Mouse (Mus musculus) ovary, postnatal 14 days (tissue): ENCODE measurements around the gene Actg1.

ENCODE experiments used
- DNase-seq: peaks from one replicate; pipeline ENCODE4 v3.0.0; 2022; ENCODE audit warnings: low spot score

Actg1 gene

DNA sequence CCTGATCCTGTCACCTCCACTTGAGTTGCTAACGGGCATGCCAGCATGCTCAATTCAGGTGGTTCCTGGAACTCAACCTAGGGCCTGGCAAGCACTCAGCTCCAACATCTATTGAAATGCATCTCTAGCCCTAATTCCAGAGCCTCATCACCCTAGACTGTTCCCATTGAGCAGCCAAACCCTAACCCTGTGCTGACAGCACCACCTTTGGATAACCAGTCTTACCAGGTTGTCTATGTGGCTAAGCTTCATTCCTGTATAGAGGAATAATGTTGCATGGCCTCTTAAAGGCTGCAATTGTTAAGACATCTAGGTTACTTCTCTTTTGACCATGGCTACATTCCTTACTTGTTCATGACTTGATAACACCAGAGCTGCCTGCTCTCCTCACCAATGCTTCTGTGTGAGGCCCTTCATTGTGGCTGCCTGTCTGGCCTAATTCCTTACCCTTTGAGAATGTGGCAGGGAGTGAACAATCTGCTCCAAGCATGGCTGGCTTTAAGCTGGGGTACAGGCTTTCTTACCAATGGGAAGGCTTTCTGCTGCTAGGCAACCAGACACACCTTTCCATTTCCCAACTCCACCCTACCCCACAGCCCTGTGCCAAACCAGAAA lies 3.2 kb downstream of the Actg1 start:
- no peak for DNase-seq

DNA sequence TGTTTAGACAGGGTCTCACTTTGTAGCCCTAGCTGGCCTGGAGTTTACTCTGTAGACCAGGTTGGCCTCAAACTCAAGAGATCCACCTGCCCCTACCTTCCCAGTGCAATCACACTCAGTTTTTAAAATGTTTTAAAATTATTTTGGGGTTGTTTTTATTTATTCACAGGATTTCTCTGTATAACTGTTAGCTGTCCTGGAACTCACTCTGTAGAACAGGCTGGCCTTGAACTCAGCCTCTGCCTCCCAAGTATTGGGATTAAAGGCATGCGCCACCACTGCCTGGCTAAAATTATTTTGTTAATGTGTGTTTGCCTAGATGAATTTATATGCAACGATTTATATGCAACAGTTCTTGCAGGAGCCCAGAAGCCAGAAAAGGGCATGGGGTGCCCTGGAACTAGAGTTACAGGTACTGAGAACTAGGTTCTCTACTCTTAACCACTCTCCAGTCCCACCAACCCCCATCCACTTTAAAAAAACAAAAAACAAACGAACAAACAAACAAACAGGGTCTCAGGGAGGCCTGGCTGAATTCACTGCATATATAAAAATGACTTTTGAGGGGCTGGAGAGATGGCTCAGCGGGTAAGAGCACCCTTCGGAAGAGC lies 3.9 kb downstream of the Actg1 start:
- no peak for DNase-seq

DNA sequence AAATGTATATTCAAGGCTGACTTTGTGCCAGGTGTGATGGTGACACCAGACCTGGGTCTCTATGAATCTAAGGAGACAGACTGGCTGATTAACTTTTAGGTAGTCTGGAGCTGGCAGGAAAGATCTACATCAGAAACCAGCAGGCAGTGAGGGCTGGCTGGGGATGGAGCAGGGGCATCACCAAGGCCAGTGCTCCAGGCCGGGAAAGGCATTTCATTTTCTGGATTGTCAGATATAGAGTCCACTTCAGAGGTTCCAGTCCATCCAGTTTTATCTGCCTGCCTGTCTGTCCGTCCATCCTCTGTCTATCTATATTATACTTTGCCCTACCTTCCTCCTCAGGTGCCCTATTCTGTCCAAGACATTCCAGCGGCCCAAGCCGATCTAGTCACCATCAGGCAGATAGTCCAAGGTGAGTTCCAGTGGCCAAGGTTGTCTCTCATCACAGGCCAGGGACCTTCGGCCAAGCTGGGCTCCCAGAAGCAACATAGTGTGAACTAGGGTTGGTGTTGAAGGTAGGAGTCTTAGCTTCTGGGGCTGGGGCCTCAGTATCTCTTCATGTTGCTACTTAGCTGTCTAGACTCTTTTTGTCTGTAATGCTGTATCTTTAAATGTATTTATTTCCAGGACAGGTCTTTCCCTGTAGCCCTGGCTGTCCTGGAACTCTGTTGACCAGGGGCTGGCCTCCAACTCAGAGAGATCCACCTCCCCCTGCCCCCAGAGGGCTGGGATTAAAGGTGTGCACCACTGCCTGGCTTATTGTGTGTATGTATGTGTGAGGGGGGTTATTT lies 4.6 kb downstream of the Actg1 start:
- DNase-seq: no peak

DNA sequence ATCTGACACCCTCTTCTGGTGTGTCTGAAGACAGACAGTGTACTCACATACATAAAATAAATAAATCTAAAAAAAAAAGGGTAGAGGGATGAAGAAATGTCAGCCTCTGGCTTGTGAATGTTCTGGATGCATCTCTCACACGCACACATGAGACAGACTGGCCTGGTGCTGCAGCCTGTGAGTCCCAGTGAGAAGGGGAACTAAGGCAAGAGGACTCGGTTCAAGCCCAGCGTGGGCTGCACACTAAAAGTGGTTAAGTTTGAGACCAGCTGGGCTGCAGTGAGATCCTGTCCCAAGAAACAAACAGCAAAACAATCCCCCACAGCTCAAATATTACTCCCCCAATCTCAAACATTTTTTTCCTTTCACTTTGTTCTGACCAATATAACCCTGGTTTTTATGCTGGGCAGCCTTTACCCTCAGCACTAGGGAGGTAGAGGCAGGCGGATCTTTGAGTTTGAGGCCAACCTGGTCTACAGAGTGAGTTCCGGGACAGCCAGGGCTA lies 5.6 kb downstream of the Actg1 start:
- DNase-seq: no peak

DNA sequence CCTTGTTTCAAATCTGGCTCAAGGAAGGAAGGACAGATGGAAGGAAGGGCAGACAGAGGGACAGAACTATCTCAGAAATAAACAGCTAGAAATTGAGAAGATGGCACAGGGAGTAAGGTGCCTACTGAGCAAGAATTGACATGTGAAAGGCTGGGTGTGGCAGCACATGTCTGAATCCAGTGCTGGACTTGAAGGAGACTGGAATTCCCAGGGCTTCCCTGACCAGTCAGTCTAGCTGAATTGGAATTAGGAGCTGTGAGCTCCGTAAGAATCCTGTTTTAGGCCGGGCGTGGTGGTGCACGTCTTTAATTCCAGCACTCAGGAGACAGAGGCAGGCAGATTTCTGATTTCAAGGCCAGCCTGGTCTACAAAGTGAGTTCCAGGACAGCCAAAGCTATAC lies 6.7 kb downstream of the Actg1 start:
- no peak for DNase-seq

DNA sequence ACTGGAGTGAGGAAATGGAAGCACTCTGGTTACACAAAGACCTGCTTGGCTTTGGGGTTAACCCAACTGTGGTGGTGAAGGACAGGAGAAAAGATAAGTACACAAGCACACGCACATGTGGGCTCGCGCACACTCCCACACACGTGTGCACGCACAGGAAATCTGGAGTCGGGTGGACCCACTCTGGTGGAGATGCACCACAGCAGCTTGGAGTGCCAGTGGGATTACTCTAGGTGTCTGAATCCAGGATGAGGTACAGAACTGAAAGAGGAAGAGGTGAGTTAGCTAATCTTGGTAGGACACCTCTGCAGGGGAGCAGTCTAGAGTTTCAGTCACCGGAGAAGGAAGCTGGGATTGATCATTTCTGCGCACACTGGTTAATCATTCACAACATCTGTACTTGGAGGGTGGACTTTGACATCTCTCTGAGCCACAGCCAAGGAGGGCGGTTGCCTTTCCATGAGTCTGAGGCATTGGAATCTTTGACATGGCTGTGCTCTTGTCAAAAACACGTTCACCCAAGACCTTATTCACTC lies 8.3 kb downstream of the Actg1 start:
- no peak for DNase-seq

DNA sequence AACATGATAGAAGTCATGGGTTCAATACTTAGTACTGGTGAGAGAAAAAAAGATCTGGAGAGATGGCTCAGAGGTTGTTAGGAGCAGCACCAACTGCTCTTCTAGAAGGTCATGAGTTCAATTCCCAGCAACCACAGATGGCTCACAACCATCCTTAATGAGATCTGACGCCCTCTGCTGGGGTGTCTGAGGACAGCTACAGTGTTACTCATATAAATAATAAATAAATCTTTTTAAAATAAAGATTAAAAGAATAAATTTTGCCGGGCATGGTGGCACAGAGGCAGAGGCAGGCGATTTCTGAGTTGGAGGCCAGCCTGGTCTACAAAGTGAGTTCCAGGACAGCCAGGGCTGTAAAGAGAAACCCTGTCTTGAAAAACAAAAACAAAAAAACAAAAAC lies 9.6 kb downstream of the Actg1 start:
- no peak for DNase-seq

DNA sequence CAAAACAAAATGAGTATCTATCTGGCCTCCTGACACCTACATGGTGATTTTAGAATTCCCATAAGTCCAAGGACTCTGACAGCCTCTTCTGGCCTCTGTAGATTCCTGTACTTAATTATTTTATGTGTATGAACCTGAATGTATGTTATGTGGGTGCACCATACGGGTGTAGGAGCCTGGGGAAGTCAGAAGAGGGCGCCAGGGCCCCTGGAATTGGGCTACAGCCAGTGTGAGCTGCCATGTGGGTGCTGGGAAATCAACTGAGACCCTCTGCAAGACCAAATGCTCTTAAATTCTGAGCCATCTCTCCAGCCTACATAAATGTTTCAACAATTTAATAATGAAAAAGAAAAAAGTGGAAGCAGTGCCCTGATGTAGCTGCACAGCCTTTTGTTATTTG lies 10.9 kb downstream of the Actg1 start:
- no peak for DNase-seq

DNA sequence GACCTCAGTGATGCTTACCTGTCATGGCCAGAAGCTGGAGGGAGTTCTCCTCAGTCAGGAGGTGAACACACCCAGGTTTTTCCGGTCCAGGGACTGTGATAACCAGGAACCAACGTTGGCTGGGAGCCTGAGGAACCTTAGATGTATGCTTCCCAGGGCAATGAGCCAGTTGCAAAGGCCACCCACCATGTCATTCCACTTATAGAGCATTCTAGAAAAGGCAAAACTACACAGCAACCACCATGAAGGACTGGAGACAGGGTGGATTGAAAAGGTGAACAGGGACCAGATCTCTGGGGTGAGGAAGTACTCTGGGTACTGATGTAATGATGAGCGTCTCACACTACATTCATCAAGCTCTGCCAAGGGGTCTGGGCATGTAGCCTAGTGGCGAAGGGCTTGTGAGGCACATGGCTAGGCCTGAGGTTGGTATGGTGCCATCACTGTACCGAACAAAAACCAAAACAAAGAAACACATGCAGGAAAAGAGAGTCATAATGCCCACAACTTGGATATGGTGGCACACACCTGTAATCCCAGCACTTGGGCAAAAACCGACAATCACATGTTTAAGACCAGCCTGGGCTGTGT lies 12.8 kb downstream of the Actg1 start:
- DNase-seq: no peak

DNA sequence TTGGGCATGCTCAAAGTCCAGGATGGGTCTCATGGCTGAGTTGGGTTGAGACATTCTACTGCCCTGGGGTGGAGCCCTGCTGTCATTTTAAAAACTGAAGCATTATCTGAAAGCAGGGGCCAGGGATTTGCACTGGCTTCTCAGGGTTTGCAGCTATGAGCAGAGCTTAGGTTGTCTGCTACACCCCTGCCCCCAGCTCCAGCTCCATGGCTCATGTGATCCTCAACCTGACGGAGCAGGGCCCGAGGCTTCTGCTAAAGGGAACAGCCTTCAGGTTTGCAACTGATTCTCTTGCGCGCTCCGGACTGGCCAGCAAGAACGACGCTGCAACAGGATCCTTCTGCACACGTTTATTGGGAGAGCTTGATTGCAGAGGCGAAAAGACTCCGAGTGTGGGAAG lies 28.2 kb downstream of the Actg1 start:
- no peak for DNase-seq

DNA sequence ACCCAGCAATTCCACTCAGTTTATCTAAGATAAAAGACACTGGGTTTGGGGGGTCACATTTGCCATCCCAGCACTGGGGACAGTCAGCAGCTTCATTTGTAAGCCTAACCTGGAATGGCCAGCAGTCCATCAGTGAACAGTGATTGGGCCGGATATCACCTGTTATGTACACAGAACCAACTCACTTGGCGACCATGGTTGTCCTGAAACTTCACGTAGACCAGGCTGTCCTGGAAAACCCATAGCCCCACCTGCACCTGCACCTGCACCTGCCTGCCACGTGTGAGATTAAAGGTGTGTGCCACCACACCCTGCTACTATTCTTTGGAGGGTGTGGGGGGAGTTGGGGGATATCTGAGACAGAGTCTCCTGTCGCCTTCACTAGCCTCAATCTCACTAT lies 29.0 kb downstream of the Actg1 start:
- no peak for DNase-seq

DNA sequence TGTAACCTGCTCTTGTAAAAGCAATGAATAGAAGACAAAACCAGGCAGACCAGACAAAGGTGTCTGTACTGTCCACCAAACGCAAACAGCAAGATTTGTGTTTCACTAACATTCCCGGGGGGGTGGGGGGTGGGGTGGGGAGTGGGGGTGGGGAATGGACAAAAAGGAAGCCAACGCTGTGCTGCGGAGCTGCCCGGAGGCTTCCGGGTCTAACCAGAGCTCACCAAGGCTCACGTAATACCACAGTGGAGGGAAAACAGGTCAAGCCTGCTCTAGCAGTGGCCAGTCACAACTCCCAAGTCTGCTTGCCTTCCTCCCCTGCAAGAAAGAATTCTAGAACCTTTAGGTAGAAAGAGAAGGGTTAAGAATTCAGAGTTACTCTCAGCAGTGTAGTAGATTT lies 30.9 kb downstream of the Actg1 start:
- no peak for DNase-seq

DNA sequence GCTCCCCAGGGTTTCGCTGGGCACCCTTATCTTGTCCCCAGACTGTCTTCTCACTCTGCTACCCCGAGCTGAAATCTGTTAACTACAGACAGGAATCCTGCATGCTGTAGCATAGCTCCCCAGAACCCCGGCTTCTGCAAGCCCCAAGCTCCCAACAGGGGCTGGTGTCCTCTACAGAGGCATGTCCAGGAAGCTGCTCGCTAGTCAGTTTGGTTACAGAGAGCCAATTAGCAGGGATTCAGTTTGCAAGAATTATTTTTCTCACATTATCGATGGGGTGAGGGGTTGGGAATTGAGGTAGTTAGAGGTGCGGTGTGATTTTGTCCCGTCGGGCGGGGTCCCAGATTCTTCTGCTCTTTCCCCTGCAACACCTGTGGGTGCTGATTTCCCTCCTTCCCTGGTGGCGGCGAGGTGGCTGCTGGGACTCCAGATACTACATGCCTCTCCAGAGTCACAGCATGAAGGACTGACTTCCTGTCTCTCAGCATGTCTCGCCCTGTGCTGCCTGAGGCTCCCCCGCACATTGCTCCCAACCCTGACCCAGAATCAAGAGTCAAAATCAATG lies 31.6 kb downstream of the Actg1 start:
- no peak for DNase-seq

DNA sequence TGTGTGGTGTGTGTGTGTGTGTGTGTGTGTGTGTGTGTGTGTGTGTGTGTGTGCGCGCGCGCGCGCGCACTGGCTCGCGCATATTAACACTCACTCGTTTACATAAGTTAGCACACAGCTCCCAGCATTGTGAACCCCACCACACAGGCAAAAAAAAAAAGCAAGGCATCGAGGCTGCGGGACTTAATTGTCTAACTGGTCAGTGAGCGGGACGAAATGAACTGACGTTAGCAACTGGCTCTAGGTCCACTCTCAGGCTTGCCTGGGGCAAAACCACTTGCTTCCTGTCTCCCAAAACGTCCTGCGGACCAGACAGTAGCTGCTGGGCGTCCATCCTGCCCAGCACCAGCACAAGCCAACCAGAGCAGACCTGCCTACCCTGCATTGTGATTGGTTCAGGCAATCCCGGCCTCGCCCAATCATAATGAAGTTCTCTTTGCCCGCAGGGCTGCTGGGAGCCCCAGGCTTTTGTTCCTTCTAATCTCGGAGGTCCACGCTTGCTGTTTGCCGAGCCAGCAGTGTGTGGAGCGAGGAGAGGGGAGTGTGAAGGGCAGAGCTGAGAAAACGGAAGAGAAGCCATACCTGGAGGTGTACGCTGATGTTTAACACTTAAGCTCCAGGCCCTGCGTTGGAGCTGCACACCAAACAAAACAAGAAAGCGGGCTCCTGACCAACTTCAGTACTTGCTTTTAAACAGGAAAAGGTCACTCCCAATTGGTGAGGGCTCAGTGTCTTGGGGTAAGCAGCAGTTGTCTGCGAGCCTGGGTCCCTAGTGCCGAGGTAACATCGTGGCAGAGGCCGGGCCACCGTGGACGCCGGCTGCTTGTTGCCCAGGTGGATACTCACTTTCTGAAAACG lies 32.3 kb downstream of the Actg1 start:
- DNase-seq: peak; percentile 84

DNA sequence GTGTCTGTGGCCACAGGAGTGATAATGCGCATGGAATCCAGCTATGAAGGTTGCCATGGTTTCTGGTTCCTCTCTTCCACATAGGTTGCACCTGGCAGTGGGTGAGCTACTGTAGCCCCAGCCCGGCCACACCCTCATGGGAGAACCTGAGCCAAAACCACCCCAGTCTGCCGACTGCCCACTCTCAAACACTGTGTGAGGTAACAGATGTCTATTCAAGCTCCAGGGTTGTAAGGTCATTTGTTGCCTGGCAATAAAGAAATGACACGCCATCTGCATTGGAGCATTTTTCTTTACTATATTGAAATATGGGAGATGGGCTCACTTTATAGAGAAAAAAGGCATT lies 33.0 kb downstream of the Actg1 start:
- DNase-seq: no peak

DNA sequence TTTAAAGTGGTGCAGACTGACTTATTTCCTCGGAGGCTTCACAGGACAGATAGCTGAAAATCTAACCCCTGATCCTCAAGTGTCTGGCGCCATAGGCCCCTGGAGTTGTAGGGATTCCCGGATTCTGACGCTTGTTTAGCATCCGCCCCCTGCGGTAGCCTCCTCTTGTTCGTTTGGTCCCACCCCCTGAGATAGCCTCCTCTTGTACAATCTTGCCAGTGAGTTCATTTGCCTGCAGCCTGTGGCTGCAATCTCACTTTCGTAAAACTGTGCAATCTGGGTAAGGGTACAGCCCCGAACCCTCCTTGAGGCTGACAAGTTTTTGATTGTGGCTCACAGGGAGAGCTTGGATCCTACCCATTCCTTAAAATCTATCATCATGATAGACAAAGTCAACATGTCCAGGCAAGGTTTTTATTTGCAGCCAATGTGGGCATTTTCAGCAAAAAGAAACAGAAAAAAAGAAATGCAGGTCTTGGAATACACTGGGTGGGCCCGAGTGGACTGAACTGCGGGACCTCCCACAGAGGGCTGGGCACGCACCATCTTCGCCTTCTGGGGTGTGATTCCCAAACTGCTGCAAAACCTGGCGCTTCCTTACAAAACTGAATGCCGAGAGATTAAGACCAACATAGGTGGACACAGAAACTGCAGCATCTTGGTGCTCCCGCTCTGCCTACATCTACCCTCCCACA lies 33.5 kb downstream of the Actg1 start:
- DNase-seq: no peak

DNA sequence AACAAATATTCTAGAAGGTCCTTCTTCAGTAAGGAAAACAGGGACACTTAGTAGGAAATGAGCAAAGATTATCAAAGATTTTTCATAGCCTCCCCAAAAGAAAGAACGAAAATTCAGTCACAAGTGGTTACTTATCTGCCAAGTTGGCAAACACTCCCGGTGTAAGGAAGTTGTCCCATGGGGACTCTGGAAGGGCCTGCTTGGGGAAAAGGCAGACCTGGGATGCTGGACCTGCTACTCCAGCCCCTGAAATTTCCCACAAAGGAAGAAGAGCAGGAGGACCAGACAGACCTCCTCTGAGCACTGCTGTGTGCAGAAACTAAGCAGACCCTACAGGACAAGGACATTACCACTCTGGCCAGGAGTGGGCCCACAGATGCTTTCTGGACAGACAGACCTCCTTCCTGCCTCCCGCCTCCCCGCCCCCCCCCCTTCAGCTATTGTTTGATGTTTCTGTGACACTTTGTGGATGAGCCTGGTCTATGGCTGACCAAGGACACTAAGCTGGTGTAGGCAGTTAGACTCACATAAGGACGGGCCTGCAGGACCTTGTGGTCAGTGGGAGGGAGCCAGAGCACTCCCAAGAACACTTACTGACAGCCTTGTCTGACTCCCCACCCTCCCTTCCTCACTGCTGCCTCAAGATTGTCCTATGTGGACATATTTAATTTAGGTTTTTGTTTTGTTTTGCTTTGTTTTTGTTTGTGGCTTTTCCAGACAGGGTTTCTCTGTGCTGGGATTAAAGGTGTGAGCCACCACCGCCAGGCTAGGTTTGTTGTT lies 34.2 kb downstream of the Actg1 start:
- DNase-seq: no peak

DNA sequence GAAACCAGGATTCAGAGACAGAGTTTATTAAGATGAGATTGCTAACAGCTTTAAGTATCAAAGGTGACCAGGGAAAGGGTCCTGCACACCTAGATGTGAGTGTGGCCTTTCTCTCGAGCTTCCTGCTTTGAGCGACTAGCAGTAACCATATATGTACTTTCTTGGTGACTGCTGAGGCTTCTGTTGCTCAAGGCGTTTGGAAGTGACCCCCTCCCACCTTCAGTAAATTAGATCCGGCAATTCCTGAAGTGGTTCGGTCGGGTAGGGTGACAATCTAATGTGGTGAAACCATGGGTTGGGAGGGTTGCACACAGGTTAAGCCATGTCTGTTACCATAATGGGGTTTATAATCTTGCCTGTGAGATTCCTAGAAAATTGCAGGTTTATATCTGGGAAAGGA lies 36.3 kb downstream of the Actg1 start:
- DNase-seq: no peak

DNA sequence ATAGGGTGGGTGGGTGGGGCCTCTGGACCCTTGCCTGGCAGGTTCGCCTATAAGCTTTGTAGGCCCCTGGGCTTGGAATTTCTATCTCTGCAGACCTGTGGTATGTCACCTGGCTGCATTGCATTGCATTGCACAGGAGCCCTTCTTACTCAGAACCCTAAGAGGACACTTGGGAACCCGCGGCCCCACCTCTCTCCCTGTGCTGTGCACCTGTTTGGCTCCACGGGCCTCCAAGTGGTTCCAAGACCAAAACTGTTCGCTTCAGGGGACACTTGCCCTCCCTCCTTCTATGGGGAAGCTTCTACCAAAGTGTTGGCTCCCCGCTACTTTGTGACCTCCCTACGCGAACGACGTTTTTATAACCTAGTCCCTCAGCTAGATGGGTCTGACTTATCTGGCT lies 36.8 kb downstream of the Actg1 start:
- DNase-seq: no peak

DNA sequence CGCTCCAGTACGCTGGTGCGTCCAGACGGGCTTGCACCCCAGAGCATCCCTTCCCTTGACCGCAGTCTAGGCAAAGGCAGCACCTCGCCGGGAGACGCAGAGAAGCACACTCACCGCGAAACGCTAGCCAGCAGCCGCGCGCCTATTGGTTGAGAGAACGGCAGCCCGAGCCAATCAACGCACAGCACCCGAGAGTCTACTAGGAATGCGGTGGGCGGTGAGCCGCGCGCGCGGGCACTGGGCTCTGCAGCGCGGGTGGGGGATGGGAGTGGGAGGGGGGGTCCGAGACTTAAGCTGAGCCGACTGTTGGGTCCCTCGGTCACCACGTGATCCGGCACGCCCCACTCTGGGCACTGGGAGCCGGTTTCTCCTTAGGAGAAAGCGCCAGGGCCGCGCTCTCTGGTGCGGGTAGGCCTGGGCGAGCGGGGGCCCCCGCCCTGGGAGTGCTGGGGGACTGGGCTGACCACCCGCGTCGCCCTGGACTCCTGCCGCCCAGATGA lies 37.5 kb downstream of the Actg1 start:
- peak; percentile 85 for DNase-seq
